Mouse (Mus musculus): ENCODE data around the gene Dsn1. TPM values are rescaled to one million over a fixed set of nuclear protein-coding genes. Genes with fewer than 3 reads are reported as not detected.
A peak's percentile ranks its signal among the peaks of the same experiment; 100 is the strongest.

Dsn1 gene
- polyA plus RNA-seq, 2 experiments, result 30.2 to 32.9 TPM

DNA sequence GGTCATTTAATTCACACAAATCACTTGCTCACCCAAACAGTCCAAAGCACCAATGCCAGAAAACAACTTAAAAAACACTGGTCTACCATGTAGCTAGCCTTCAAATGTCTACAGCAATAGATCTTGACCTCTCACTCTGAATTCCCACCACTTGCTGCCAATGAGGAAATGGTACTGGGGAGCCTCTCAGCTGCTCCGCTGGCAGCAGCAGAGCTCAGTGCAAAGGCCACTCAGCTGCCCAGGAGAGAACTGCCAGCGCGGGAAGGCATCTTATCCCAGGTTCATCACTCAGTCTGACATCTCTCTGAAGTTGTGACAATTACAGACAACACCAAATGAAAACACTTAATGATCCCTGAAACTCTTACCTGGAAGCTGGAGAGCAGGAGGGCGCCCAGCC lies 4.6 kb downstream of the Dsn1 start:
- peaks cover 48% of the 10 kb centered on the region for H3K36me3 ChIP-seq (ENCODE audit: control insufficient read depth, insufficient read depth, low read length)

DNA sequence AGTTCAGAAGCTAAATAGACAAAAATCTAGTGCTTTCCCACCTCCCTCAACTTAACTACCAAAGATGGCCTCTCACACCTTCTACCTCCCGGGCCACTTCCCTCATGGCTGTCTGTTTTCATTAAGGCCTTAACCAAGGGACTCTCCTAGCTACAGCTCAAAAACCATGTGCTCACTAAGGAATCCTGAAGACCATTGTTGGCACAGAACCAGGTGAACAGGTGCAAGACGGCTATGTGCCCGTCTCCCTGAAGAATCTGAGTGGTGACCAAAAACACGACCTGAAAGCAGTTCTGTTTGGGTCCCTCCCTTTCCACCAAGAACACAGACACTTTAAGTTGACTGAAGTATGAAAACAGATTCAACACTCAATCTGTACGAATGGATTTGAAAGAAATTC lies 8.7 kb downstream of the Dsn1 start:
- DNase-seq (ENCODE audit: low spot score) (no peak), ATAC-seq (ENCODE audit: low FRiP score, low read depth) (no peak)
- TF ChIP-seq POLR2A (IDR thresholded peaks at IDR 0.05; ENCODE audit: borderline replicate concordance, extremely low read depth, insufficient read depth, insufficient read length), result no peak
- 96% methylated on average over 5 of the region's 5 CpGs for WGBS
- Histone ChIP-seq H3K4me3 (replicated peaks; ENCODE audit: low read length) (no peak overlapping the region), H3K4me1 (ENCODE audit: control insufficient read depth, insufficient read depth, low read length) (no peaks in the 10 kb centered on the region), H3K9ac (ENCODE audit: low read depth, low read length, severe bottlenecking) (no peak overlapping the region), H3K9me3 (ENCODE audit: control insufficient read depth, low read length) (no peaks in the 10 kb centered on the region), H3K4me2 (replicated peaks; ENCODE audit: low read depth, low read length, severe bottlenecking) (no peak overlapping the region), H3K36me3 (ENCODE audit: control insufficient read depth, insufficient read depth, low read length) (peaks cover 63% of the 10 kb centered on the region), H3K27ac (replicated peaks; ENCODE audit: low read depth, low read length) (no peak overlapping the region), H3K27me3 (ENCODE audit: control insufficient read depth, insufficient read depth, low read length) (no peaks in the 10 kb centered on the region)

More for the DNA sequence above, 4.6 kb downstream of the Dsn1 start:
- no peak for TF ChIP-seq POLR2A (IDR thresholded peaks at IDR 0.05; ENCODE audit: borderline replicate concordance, extremely low read depth, insufficient read depth, insufficient read length)
- H3K4me1 ChIP-seq (ENCODE audit: control insufficient read depth, insufficient read depth, low read length), result peaks cover 7% of the 10 kb centered on the region
- no peak overlapping the region for H3K4me2 ChIP-seq (replicated peaks; ENCODE audit: low read depth, low read length, severe bottlenecking)
- no peaks in the 10 kb centered on the region for H3K9me3 ChIP-seq (ENCODE audit: control insufficient read depth, low read length)
- 88% methylated on average over 4 of the region's 4 CpGs for WGBS
- ATAC-seq (ENCODE audit: low FRiP score, low read depth), result no peak
- H3K4me3 ChIP-seq (replicated peaks; ENCODE audit: low read length), result no peak overlapping the region
- H3K27ac ChIP-seq (replicated peaks; ENCODE audit: low read depth, low read length), result no peak overlapping the region
- H3K27me3 ChIP-seq (ENCODE audit: control insufficient read depth, insufficient read depth, low read length), result no peaks in the 10 kb centered on the region
- no peak for DNase-seq (ENCODE audit: low spot score)
- no peak overlapping the region for H3K9ac ChIP-seq (ENCODE audit: low read depth, low read length, severe bottlenecking)

DNA sequence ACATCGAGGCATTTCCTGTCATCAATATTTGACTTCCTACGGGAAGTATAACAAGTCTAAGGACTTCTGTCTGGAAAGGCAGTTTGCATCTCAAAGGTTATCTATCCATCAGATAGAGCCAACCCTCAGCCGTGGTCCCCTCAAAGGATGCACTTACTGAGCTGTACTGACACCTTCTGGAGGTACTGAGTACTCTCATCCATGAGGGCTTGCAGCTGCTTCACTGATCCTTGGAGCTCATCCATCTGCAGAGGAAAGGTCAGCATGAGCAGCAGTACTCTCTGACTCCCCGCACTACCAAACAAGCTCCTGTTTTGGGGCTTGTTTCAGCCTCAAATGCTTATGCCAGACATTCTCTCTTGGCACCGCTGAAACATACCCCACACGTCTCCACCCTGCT lies 10.4 kb downstream of the Dsn1 start:
- H3K4me2 ChIP-seq (replicated peaks; ENCODE audit: low read depth, low read length, severe bottlenecking), result no peak overlapping the region
- no peaks in the 10 kb centered on the region for H3K27me3 ChIP-seq (ENCODE audit: control insufficient read depth, insufficient read depth, low read length)
- no peak overlapping the region for H3K27ac ChIP-seq (replicated peaks; ENCODE audit: low read depth, low read length)
- H3K9me3 ChIP-seq (ENCODE audit: control insufficient read depth, low read length), result no peaks in the 10 kb centered on the region
- no peaks in the 10 kb centered on the region for H3K4me1 ChIP-seq (ENCODE audit: control insufficient read depth, insufficient read depth, low read length)
- H3K36me3 ChIP-seq (ENCODE audit: control insufficient read depth, insufficient read depth, low read length), result peaks cover 63% of the 10 kb centered on the region
- peak; percentile 55 for DNase-seq (ENCODE audit: low spot score)
- WGBS, result 73% methylated on average over 6 of the region's 6 CpGs
- no peak overlapping the region for H3K9ac ChIP-seq (ENCODE audit: low read depth, low read length, severe bottlenecking)
- no peak for TF ChIP-seq POLR2A (IDR thresholded peaks at IDR 0.05; ENCODE audit: borderline replicate concordance, extremely low read depth, insufficient read depth, insufficient read length)
- no peak for ATAC-seq (ENCODE audit: low FRiP score, low read depth)
- no peak overlapping the region for H3K4me3 ChIP-seq (replicated peaks; ENCODE audit: low read length)

DNA sequence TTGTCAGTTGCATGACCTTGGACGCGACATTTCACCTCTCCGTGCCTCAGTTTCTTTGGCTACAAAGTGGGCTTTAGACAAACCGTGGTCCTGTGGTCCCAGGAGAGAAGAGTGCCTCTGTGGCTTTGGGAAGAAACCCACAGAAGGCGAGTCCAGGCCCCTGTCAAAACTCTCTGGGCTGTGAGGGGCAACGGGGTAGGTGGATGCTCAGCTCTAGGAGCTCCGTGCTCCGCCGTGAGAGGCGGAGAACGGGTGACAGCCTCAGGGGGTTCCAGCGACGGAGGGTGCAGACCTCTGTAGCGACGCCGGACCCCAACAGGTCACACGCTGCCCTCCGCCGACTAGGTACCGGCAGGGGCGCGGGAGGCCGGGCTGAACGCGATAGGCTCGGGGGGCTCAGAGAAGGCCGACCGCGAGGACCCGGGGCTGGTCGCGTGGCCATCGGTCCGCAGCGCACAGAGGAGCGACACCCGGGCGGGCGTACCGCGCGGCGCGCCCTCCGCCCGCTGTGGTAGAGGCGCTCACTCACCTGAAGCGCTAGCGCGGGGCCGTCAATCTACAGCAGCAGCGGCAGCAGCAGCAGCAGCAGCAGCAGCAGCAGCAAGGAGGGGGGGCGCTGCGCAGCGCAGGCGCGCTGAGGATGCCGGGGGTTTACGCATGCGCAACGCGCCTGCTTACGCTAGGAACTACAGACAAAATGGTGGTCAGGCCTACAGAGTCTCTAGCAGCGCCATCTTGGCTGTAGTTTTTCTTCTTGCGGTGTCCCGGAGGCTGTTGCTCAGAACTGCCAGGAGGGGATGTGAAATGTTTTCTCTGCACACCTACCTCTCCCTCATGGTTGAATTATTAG lies 15.3 kb downstream of the Dsn1 start, which contains the start of gene Ndrg3:
TSS of gene Ndrg3 (minus strand) at position 587 of the 850 bp plus-strand sequence.
- DNase-seq (ENCODE audit: low spot score) (peak; percentile 99), ATAC-seq (ENCODE audit: low FRiP score, low read depth) (peak; percentile 97)
- no peaks in the 10 kb centered on the region for H3K9me3 ChIP-seq (ENCODE audit: control insufficient read depth, low read length)
- no peak for TF ChIP-seq POLR2A (IDR thresholded peaks at IDR 0.05; ENCODE audit: borderline replicate concordance, extremely low read depth, insufficient read depth, insufficient read length)
- H3K27ac ChIP-seq (replicated peaks; ENCODE audit: low read depth, low read length), result peak within 1 kb of the TSS; percentile 59; the same call in 1 of the 2 replicates
- peak within 1 kb of the TSS; percentile 93 for H3K4me2 ChIP-seq (replicated peaks; ENCODE audit: low read depth, low read length, severe bottlenecking)
- under 1% methylated on average over 43 of the region's 66 CpGs for WGBS
- H3K4me3 ChIP-seq (replicated peaks; ENCODE audit: low read length), result peak within 1 kb of the TSS; percentile 80
- H3K27me3 ChIP-seq (ENCODE audit: control insufficient read depth, insufficient read depth, low read length), result no peaks in the 10 kb centered on the region
- peaks cover 7% of the 10 kb centered on the region; the same call in 1 of the 2 replicates for H3K4me1 ChIP-seq (ENCODE audit: control insufficient read depth, insufficient read depth, low read length)
- H3K36me3 ChIP-seq (ENCODE audit: control insufficient read depth, insufficient read depth, low read length), result peaks cover 23% of the 10 kb centered on the region
- H3K9ac ChIP-seq (ENCODE audit: low read depth, low read length, severe bottlenecking), result peak within 1 kb of the TSS; percentile 81

DNA sequence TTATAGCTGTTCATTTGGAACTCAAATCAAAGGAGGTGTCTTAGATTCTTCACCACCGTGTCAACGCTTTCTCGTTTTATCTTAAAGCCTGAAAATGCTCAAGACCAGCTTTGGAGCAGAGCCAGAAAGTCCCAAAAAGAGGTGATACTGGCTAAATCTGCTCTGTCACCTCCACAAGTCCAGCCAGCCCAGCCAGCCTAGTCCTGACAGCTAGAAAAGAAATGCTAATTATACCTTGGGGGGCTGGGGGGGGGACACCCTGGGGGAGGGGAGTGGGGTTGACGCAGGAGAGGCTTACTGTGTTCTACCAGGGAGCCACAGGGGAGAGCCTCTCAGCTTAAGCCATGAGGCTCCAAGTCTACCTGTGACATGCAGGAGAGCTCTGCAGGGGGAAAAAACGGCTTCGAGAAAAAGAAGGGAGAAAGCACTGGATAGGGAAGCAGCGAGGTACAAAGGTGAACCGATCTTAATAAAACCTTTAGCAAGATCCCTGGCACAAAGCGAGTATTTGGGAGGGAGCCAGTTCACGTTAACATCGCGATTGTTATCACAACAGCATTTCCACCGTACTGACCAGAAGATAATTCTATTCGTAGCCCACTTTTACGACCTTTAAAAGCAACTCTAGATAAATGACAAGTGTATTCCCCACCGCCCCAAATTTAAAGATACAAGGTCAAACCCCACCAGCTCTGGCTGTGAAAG lies 16.1 kb downstream of the Dsn1 start:
- Histone ChIP-seq H3K9me3 (ENCODE audit: control insufficient read depth, low read length) (no peaks in the 10 kb centered on the region), H3K4me3 (replicated peaks; ENCODE audit: low read length) (peak overlapping the region; percentile 80), H3K4me2 (replicated peaks; ENCODE audit: low read depth, low read length, severe bottlenecking) (peak overlapping the region; percentile 93), H3K27me3 (ENCODE audit: control insufficient read depth, insufficient read depth, low read length) (no peaks in the 10 kb centered on the region), H3K27ac (replicated peaks; ENCODE audit: low read depth, low read length) (no peak overlapping the region), H3K4me1 (ENCODE audit: control insufficient read depth, insufficient read depth, low read length) (peaks cover 7% of the 10 kb centered on the region; the same call in 1 of the 2 replicates), H3K36me3 (ENCODE audit: control insufficient read depth, insufficient read depth, low read length) (peaks cover 16% of the 10 kb centered on the region), H3K9ac (ENCODE audit: low read depth, low read length, severe bottlenecking) (peak overlapping the region; percentile 81)
- DNase-seq (ENCODE audit: low spot score), result no peak
- TF ChIP-seq POLR2A (IDR thresholded peaks at IDR 0.05; ENCODE audit: borderline replicate concordance, extremely low read depth, insufficient read depth, insufficient read length), result no peak
- ATAC-seq (ENCODE audit: low FRiP score, low read depth), result no peak
- WGBS, result 5% methylated on average over 16 of the region's 16 CpGs

All from limb, embryonic 14.5 days (tissue).